Mouse (Mus musculus): Measurements from ENCODE around the gene Gusb.

DNA sequence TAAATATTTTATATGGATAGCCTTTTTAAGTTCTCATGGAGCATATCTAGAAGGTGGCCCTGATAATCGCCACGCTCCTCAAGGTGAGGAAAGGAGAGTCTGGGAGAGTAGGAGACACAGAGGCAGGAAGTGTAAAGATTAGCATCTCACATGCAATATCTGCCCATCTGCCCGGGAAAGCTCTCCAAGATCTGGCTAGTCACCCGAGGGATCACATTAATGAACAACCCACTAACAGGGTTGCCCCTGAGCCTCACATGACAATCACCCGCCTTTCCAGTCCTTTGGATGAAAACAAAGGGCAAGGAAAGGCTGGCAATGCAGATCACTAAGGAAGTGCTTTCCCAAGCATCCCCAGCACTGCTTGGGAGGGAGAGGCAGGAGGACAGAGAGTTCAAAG is 24.3 kb upstream of the Gusb start:
- no peak for TF ChIP-seq CTCF (IDR thresholded peaks at IDR 0.05; ENCODE audit: borderline replicate concordance, extremely low read depth, insufficient read depth, insufficient read length)
- TF ChIP-seq POLR2A (IDR thresholded peaks at IDR 0.05; ENCODE audit: borderline replicate concordance, extremely low read depth, insufficient read depth, insufficient read length, poor library complexity, severe bottlenecking) = no peak
